Mouse (Mus musculus) limb, embryonic 10.5 days (tissue): ENCODE measurements at regions not wholly inside any gene's neighbourhood (a gene's known extent, or its start where the extent isn't known, plus 50 kb on each side); places are given as distances from the start of the nearest gene placed in this dataset.

ENCODE experiments used
- DNase-seq: peaks from one replicate; pipeline ENCODE4 v3.0.0-alpha.2; 2017; ENCODE audit warnings: low spot score
- H3K27ac ChIP-seq: fragments of 300-500 bp; sonication (generic); 2 replicates; pipeline ENCODE4 v1.5.1; 2016; ENCODE audit warnings: mild to moderate bottlenecking
- H3K27me3 ChIP-seq: fragments of 300-500 bp; sonication (generic); 2 replicates; pipeline ENCODE4 v1.6.1; 2016; ENCODE audit warnings: low read depth, mild to moderate bottlenecking; ENCODE audit not compliant: poor library complexity, severe bottlenecking
- H3K36me3 ChIP-seq: fragments of 300-500 bp; sonication (generic); 2 replicates; pipeline ENCODE4 v1.6.1; 2016; ENCODE audit warnings: mild to moderate bottlenecking, moderate library complexity
- H3K4me1 ChIP-seq: fragments of 300-500 bp; sonication (generic); 2 replicates; pipeline ENCODE4 v1.6.1; 2016
- H3K4me3 ChIP-seq: fragments of 300-500 bp; sonication (generic); 2 replicates; pipeline ENCODE4 v1.5.1; 2016; ENCODE audit warnings: mild to moderate bottlenecking, moderate library complexity
- H3K9me3 ChIP-seq: fragments of 300-500 bp; sonication (generic); replicated peaks from 2 replicates; pipeline ENCODE4 v1.6.1; 2016; ENCODE audit warnings: mild to moderate bottlenecking
- WGBS: fragments of 180-500 bp; shearing (Covaris S2); methylation state at CpG from one replicate; pipeline ENCODE4 v1.1.7; 2016; 5-methylcytosine and 5-hydroxymethylcytosine counted together

DNA sequence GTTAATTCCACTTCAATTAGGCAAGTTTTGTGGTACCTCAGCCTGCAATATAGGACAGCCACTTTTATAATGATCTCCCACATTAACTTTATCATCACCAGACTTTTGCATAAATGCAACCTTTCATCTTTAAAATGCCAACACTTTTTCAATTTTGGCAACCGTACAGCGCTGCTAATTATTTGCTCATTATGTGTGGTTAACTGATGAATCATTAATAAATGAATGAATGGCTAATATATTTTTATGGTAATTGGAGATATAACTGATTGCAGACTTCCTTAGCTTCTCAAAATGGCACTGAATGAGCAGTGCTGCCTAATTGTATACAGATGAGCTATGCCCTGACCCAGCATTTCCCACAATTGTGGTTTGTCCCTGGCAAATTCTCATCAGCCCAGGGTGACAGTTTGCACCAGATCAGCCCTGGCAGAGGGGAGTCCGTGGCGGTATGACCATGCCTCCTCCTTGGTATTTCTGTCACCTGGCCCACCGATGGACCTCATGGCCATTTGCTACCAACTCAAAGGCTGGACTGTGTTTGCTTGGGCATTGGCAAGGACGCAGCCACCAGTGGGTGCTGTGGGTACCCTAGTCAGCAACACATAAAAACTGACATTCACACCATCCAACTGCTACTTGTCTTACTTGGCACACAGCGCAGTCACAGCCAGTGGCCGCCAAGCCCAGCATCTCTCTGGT, 173.7 kb upstream of the Lmo4 start:
- H3K27ac ChIP-seq: peak overlapping the region; percentile 83
- peaks cover 82% of the 10 kb centered on the region for H3K4me1 ChIP-seq
- DNase-seq: peak; percentile 62
- 51% methylated on average over 8 of the region's 8 CpGs for WGBS
- H3K4me3 ChIP-seq: peak overlapping the region; percentile 6; the same call in 1 of the 2 replicates
- no peaks in the 10 kb centered on the region for H3K36me3 ChIP-seq
- H3K9me3 ChIP-seq: no peaks in the 10 kb centered on the region
- 0 out of 2 replicates have a peak, but pooled peaks cover under 1% of the 10 kb centered on the region for H3K27me3 ChIP-seq

DNA sequence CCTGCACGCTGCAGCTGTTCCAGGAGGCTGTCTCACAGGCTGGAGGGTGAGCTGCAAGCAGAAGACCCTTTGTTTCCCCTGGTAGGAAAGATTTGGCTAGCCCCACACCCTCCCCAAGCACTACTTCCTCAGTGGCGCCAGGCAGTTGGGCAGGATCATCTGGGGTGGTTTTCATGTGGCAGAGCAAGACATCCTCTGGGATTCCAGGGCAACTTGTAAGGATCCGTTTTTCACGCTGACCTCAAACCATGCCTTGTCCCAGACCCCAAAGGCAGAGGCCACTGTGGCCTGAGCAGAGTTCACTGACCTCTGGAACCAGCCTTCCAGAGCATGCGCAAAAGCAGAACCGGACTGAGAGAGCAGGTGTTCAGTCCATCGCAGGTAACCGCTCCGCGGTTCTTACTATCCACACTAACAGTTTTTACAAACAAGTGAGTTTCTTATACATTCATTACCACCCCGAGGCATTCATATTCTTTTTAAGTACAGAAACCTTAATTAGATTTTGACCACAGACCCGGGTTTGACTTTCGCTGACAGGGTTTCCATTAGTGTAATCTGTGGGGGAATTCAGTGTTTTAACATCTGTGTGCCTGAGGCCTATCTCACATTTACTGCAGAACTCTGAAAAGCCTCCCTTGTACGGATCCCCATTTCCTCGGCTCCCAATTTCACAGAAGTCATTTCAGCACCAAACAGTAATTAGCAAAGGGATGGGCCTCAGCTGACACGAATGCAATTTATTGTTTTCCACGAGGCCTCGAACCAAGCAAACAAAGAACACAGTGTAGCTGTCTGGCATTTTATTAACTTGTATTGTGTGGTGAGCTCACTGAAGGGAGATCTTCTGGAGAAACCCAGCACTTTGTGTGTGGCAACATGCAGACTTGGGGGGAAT, 172.9 kb upstream of the Lmo4 start:
- Histone ChIP-seq H3K4me1 (peaks cover 77% of the 10 kb centered on the region), H3K4me3 (no peak overlapping the region), H3K27me3 (no peaks in the 10 kb centered on the region), H3K27ac (peak overlapping the region; percentile 83), H3K9me3 (no peaks in the 10 kb centered on the region), H3K36me3 (no peaks in the 10 kb centered on the region)
- WGBS: 34% methylated on average over 18 of the region's 18 CpGs
- DNase-seq: peak; percentile 50

DNA sequence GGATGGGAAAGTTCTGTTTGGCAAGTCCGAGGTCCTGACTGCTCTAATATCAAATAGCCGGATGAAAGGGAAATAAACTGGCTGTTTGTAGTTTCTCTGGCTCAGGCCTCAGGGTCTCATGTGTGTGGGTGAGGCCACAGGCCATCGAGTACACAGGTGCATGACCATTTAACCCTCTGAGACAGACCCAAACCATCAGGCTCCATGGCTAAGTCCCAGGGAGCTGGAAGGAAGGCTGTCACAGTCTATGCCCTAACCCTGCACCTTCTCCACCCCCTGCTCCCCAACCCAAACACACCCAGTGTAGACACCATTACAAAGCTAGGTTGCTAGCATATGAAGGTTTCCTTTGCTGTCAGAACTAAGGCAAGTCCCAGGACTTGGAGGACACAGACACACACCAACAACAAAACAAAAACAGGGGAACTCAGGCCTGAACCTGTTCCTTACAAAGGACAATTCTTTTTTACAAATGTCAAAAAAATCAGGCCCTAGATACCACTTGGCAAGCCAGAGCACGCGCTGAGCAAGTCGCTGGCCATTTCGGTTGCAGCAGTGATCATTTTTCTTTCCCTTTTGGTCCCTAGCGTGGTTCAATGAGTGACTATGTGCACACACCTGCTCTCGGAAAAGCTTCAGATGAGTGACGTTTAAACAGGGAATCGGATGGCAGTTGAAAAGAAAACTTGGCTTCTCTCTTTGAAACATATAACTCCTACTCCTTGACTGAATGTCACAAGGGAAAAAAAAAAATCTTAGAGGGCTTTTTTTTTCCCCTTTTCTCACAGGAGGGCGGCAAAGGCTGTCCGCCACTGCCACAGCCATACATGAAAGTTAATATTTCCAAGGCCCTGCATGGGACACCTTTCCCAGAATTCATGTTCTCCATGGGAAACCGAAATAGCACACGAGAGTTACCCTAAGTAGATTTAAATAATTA, 171.7 kb upstream of the Lmo4 start:
- Histone ChIP-seq H3K27me3 (no peaks in the 10 kb centered on the region), H3K9me3 (no peaks in the 10 kb centered on the region), H3K36me3 (no peaks in the 10 kb centered on the region), H3K27ac (peak overlapping the region; percentile 83), H3K4me3 (no peak overlapping the region), H3K4me1 (peaks cover 67% of the 10 kb centered on the region)
- 78% methylated on average over 15 of the region's 15 CpGs for WGBS
- DNase-seq: no peak

DNA sequence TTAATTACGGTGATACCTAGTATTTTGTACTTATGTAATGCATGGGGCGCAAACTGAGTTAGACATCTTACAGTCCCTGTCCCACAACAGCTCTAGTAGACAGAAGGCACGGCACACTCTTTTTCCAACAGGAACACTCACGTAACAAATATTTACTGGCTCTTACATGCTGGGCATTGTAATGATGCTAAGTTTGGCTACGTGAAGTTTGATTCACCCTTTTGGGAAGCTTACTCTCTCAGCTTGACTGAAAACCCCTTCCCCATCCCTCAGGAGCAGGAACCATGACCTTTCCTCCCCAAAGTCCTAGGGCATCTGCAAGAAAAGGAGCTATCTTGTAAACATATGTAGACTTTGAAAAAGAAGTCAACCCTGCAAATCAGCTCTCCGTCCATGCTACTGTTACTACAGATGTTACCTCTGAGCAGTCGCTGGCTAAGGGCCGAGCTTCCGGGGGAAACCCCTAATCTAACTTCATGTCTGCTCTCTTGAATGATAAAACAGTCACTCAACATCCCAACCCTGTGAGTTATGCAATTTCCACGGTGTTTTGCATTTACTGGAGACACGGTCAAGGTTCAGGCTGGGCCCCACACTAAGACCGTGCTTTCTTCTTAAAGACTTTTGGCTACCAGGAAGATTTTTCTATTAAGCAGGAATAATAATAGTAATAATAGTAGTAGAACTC, 170.8 kb upstream of the Lmo4 start:
- Histone ChIP-seq H3K27ac (no peak overlapping the region; the same call in 1 of the 2 replicates), H3K27me3 (no peaks in the 10 kb centered on the region), H3K4me1 (peaks cover 58% of the 10 kb centered on the region), H3K9me3 (no peaks in the 10 kb centered on the region), H3K4me3 (no peak overlapping the region), H3K36me3 (no peaks in the 10 kb centered on the region)
- WGBS: 86% methylated on average over 12 of the region's 12 CpGs
- no peak for DNase-seq

DNA sequence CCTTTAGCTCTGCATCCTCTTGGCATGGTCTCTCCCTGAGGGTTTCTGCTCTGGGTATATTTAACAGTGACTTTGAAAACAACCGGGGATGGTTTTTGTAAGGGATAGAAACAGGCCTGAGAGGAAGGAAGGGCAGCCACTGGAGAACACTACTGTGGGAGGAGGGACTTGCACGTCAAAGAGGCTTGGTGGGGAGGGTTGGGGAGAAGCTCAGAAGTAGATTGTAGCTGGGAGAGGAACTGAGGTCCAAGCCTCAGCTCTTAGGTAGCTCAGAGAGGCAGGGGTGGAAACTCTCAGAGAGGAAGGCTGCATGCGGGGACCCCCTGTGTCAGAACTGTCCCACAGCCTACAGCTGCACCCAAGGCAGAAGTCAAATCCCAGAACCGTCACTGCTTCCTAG, 163.3 kb upstream of the Lmo4 start:
- Histone ChIP-seq H3K4me1 (peaks cover 48% of the 10 kb centered on the region), H3K4me3 (no peak overlapping the region), H3K36me3 (no peaks in the 10 kb centered on the region), H3K9me3 (no peaks in the 10 kb centered on the region), H3K27me3 (no peaks in the 10 kb centered on the region), H3K27ac (peak overlapping the region; percentile 81)
- whole genome bisulfite sequencing: 54% methylated on average over 4 of the region's 4 CpGs
- no peak for DNase-seq

DNA sequence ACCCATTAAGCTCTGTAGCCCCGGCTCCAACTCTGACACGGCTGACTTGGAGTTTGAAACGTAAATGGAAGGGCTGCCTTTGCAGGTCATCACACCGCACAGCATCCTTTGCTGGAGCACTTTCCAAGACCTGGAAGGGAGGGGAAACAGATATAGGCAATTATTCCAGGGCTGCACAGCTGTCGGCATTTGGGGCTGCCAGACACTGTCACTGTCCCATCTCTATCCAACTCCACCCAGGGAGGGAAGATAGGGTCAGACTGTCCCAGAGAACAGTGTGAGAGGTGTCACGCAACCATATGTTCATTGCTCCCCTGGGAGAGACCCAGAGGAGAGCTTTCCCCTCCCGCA, 162.7 kb upstream of the Lmo4 start:
- WGBS: 25% methylated on average over 7 of the region's 7 CpGs
- Histone ChIP-seq H3K36me3 (no peaks in the 10 kb centered on the region), H3K4me1 (peaks cover 48% of the 10 kb centered on the region), H3K4me3 (peak overlapping the region; percentile 36), H3K27me3 (no peaks in the 10 kb centered on the region), H3K9me3 (no peaks in the 10 kb centered on the region), H3K27ac (peak overlapping the region; percentile 81)
- no peak for DNase-seq

DNA sequence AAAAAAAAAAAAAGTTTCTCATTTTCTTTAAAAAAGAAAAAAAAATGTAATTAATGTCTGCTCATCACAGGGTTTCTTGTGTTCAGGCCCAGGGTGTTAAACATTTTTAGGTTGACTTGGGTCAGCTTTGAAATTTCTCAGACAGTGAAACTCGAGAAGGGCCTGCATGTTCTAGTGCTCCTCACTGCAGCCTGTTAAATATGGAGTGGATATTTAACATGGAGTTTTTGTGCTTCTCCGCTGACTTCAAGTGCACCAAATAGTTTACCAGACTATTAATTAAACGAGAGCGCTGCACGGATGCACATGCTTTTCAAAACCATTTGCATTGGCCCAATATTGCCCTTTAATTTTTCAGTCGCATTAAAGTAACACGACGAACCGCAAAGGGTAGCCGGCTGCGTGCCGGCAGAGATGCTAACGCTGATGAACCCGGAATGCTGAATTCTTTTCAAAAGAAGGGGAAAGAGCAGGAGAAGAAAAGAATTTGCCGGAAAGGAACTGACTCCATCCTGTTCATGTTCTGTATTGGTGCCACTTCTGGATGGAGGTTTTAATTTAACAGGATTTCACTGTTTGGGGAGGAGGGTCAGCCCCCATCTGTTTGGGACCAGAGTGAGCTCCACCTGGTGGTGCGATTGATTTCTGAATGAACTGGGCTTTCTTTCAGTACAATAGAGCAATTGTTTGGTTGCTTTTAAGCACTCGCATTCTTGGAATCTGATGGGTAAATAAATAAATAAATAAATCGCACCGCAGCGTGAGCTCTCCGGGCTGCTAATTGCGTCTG, 162.2 kb upstream of the Lmo4 start:
- Histone ChIP-seq H3K27me3 (no peaks in the 10 kb centered on the region), H3K36me3 (no peaks in the 10 kb centered on the region), H3K4me1 (peaks cover 51% of the 10 kb centered on the region), H3K4me3 (peak overlapping the region; percentile 36), H3K27ac (peak overlapping the region; percentile 81), H3K9me3 (no peaks in the 10 kb centered on the region)
- peak; percentile 69 for DNase-seq
- 38% methylated on average over 22 of the region's 22 CpGs for whole genome bisulfite sequencing

DNA sequence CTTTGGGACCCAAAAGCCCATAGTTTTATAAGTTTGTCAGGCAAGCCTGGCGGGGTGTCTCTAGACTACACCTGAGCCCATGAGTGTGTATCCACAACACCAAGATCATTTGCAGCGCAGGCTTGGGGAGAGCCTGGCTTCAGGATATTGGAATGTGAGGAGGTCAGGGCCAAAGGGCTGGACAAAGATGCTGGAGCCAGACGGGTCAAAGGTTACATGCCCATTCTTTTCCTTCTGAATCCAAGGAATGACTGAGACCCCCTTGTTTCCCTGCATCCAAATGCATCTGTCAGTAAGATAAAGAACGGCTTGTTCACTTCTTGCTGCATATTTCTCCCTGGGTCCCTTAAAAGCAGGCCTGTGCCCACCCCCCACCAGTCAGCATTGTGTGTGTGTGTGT, 160.9 kb upstream of the Lmo4 start:
- peak overlapping the region; percentile 75 for H3K27ac ChIP-seq
- 69% methylated on average over 4 of the region's 4 CpGs for WGBS
- no peaks in the 10 kb centered on the region for H3K9me3 ChIP-seq
- peaks cover 51% of the 10 kb centered on the region for H3K4me1 ChIP-seq
- H3K27me3 ChIP-seq: no peaks in the 10 kb centered on the region
- no peak overlapping the region for H3K4me3 ChIP-seq
- no peak for DNase-seq
- no peaks in the 10 kb centered on the region for H3K36me3 ChIP-seq

DNA sequence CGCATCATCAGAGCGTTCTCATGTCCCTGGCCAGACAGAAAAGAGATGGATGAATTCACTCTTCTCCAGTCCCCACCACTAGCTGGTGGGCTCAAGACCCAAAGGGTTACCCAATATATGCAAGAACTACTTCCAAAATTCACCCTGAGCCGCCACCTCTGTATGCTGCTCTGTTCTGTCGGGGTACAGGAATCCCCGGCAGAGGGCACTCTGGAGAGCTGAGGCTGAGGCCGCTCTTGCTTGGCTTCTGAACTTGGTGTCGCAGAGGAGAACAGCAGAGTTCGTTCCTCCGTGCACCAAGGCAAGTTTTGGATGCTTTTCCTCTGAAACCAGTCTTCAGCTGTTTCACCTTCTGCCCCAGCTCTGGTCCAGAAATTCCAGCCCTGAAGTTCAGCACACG, 157.5 kb upstream of the Lmo4 start:
- Histone ChIP-seq H3K9me3 (no peaks in the 10 kb centered on the region), H3K27ac (no peak overlapping the region), H3K4me3 (no peak overlapping the region), H3K4me1 (peaks cover 53% of the 10 kb centered on the region), H3K36me3 (no peaks in the 10 kb centered on the region; the same call in 1 of the 2 replicates), H3K27me3 (no peaks in the 10 kb centered on the region)
- 54% methylated on average over 10 of the region's 10 CpGs for WGBS
- DNase-seq: no peak

DNA sequence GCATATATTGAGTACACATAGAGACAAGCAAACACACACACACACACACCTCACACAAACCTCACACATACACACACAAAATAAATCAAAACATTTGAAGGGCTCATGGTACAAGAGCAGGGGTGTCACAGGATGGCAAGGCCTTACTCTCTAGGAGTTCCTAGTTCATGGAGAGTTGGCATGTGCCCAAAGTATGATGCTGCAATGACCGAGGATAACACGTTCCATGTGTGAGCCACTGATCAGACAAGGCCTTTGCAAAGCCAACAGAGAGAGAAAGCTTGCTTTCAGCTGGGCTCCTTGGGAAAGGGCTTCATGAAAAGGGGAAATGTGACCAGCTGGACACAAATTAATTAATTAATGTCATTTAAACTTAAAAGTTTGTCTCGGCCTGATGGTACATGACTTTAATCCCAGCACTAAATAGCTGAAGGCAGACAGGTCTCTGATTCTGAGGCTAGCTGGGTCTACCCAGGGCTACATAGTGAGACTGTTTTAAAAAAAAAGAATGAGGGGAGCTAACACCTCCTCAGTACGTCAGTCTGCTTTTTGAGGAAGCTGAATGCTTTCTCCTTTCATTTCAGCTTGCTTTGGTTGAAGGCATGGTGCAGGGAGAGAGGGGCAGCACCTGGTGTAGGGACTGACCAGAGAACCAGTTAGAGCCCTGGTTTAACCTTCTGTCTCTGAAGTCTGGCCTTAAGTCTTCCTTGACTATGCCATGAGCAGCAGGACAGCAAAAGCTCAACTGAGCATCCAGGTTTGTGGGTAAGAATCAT, 156.4 kb upstream of the Lmo4 start:
- WGBS: 84% methylated on average over 4 of the region's 4 CpGs
- no peak overlapping the region for H3K4me3 ChIP-seq
- peaks cover 51% of the 10 kb centered on the region for H3K4me1 ChIP-seq
- H3K36me3 ChIP-seq: no peaks in the 10 kb centered on the region; the same call in 1 of the 2 replicates
- no peaks in the 10 kb centered on the region for H3K27me3 ChIP-seq
- no peak for DNase-seq
- no peaks in the 10 kb centered on the region for H3K9me3 ChIP-seq
- no peak overlapping the region for H3K27ac ChIP-seq

DNA sequence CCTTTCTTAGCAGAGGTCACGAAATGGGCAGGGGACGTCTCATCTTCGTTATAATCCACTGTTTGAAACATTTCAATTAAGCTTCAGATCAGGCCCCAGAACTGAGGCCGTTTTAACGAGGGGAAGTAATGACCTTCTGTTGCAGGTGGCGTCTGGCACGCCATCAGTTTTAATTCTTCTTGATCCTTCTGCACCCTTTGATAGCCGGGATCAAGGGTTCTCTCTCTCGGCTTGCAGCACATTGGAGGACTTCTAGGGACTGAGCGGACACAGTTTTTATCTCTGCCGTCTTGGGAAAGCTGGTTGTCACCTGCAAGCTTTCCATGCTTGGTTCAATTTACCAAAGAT, 151.9 kb upstream of the Lmo4 start:
- H3K4me3 ChIP-seq: no peak overlapping the region
- H3K4me1 ChIP-seq: peaks cover 32% of the 10 kb centered on the region
- DNase-seq: no peak
- 41% methylated on average over 11 of the region's 11 CpGs for WGBS
- H3K27ac ChIP-seq: no peak overlapping the region
- no peaks in the 10 kb centered on the region; the same call in 1 of the 2 replicates for H3K36me3 ChIP-seq
- no peaks in the 10 kb centered on the region for H3K27me3 ChIP-seq
- H3K9me3 ChIP-seq: no peaks in the 10 kb centered on the region
